Mouse (Mus musculus) embryonic facial prominence, embryonic 11.5 days (tissue): Measurements from ENCODE around the gene Dync1i2. TPM values are rescaled to one million over a fixed set of nuclear protein-coding genes. Genes with fewer than 3 reads are reported as not detected.

ENCODE experiments used
- ATAC-seq: fragments of 200-750 bp; cut with Nextera tagmentation; replicated peaks from 2 replicates; pipeline ENCODE4 v1.8.0; 2017; ENCODE audit warnings: low read depth; ENCODE audit not compliant: insufficient number of reproducible peaks, low FRiP score, low TSS enrichment
- DNase-seq: peaks from one replicate; pipeline ENCODE4 v3.0.0-alpha.2; 2015; ENCODE audit warnings: low spot score
- H3K27ac ChIP-seq: fragments of 300-500 bp; sonication (generic); replicated peaks from 2 replicates; pipeline ENCODE4 v1.5.1; 2014; ENCODE audit warnings: mild to moderate bottlenecking, low read depth, low read length, control low read depth
- H3K27me3 ChIP-seq: fragments of 300-500 bp; sonication (generic); 2 replicates; pipeline ENCODE4 v1.6.1; 2014; ENCODE audit warnings: mild to moderate bottlenecking, low read length, moderate library complexity, mixed read lengths; ENCODE audit not compliant: control insufficient read depth, insufficient read depth
- H3K36me3 ChIP-seq: fragments of 300-500 bp; sonication (generic); replicated peaks from 2 replicates; pipeline ENCODE4 v1.6.1; 2014; ENCODE audit warnings: low read depth, mild to moderate bottlenecking, low read length, moderate library complexity, mixed read lengths; ENCODE audit not compliant: control insufficient read depth, insufficient read depth
- H3K4me1 ChIP-seq: fragments of 300-500 bp; sonication (generic); 2 replicates; pipeline ENCODE4 v1.6.1; 2014; ENCODE audit warnings: low read length, mixed read lengths; ENCODE audit not compliant: control insufficient read depth, insufficient read depth
- H3K4me2 ChIP-seq: fragments of 300-500 bp; sonication (generic); 2 replicates; pipeline ENCODE4 v1.6.1; 2014; ENCODE audit warnings: low read depth, mild to moderate bottlenecking, control low read depth, low read length, moderate library complexity
- H3K4me3 ChIP-seq: fragments of 300-500 bp; sonication (generic); 2 replicates; pipeline ENCODE4 v1.5.1; 2014; ENCODE audit warnings: low read depth, low read length, control low read depth
- H3K9ac ChIP-seq: fragments of 300-500 bp; sonication (generic); replicated peaks from 2 replicates; pipeline ENCODE4 v1.6.1; 2014; ENCODE audit warnings: mild to moderate bottlenecking, control low read depth, low read length
- H3K9me3 ChIP-seq: fragments of 300-500 bp; sonication (generic); replicated peaks from 2 replicates; pipeline ENCODE4 v1.6.1; 2016; ENCODE audit warnings: mild to moderate bottlenecking, low read length, inconsistent platforms, mixed read lengths; ENCODE audit not compliant: control insufficient read depth
- WGBS: fragments of 180-500 bp; shearing (Covaris S2); extraction: QIAGEN DNeasy Blood & Tissue Kit; methylation state at CpG from one replicate; pipeline ENCODE4 v1.1.7; 2014; 5-methylcytosine and 5-hydroxymethylcytosine counted together
- polyA plus RNA-seq: library from polyadenylated mRNA; unstranded; fragments of >200 nt; fragmentation: Nextera tagmentation; extraction: Ambion mirVana; gene quantifications from 2 replicates; pipeline ENCODE4 v1.2.1, GENCODE M21; 2014

Gene Dync1i2
- polyA plus RNA-seq, 1 experiment from 2014 or later: 167 TPM

DNA sequence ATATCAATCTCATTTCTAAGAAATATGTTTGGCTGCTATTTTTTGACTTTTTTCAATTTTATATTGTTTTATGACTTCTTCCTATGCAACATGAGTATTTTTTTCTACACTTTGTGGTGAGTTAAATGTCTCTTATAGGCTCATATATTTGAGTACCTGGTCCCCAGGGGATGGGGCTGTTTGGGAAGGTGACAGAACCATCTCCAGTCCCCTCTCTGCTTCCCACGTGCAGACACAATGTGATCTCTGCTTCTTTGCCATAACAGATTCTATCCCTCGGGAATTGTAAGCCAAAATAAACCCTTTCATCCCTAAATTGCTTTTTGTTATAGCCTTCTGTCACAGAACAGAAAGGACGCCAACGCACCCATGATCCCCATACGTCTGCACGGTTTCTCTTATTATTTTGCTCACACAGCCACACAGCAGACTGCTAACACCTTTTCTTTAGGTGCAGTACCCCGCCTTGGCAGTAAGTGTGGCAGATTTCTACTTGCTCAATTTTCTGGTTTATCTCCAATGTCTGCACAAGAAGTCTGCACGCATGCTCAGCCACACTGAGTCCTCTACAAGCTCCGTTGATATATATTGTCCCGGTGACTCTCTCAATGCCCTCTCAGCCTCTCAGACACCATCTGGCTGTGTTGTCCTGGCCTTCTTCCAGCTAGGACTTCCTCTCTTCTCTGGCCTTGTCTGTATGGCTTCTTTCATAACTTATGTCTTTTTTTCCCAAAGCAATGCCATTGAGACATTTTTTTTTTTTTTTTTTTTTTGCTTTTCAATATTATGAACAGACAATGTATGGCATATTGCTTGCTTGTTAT lies 17.2 kb upstream of the Dync1i2 start:
- Histone ChIP-seq H3K4me1 (no peaks in the 10 kb centered on the region), H3K9ac (no peak overlapping the region), H3K27ac (no peak overlapping the region), H3K9me3 (no peaks in the 10 kb centered on the region), H3K36me3 (no peaks in the 10 kb centered on the region), H3K4me2 (no peak overlapping the region), H3K4me3 (no peak overlapping the region), H3K27me3 (no peaks in the 10 kb centered on the region)
- 76% methylated on average over 10 of the region's 10 CpGs for WGBS
- ATAC-seq (no peak), DNase-seq (no peak)

DNA sequence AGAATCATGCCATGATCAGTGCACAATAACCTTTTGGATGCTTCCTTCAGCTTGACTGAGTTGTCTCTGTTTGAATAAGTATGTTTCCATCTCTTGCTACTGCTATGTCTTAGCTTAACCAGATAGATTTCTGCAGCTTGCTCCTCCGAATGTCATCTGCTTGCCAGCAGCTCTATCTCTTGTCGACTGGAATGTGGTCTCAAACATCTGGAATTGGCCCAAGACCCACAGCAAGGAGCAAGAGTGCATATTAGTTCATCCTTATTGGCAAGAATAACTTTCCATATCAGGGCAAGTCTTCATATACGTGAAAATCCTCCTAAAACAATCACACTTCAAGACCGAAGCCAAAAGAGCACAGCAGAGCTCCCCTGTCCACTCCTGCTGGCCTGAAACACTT lies 14.6 kb upstream of the Dync1i2 start:
- 78% methylated on average over 4 of the region's 4 CpGs for WGBS
- Histone ChIP-seq H3K4me2 (no peak overlapping the region), H3K36me3 (no peaks in the 10 kb centered on the region), H3K4me1 (no peaks in the 10 kb centered on the region), H3K27ac (no peak overlapping the region), H3K4me3 (no peak overlapping the region), H3K9me3 (no peaks in the 10 kb centered on the region), H3K9ac (no peak overlapping the region), H3K27me3 (no peaks in the 10 kb centered on the region)
- no peak for DNase-seq
- no peak for ATAC-seq

DNA sequence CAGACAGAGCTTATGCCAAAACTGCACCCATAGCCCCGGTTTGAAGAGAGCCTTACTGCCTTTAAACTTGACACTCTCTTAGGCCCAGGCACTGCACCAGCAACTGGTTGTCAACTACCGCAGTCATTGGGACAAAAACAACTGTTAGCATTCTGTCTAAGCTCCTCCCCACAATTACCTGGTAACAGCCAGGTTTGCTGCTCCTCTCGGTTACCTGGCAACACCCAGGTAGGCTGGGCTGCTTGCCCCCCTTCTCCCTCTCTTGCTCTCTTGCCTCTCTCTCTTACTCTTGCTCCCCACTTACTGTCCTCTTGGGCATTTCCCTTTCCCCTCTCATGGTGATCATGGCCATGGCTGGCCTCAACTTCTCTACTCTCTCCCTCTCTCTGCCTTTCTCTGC lies 12.6 kb upstream of the Dync1i2 start:
- no peak for ATAC-seq
- no peaks in the 10 kb centered on the region for H3K4me1 ChIP-seq

DNA sequence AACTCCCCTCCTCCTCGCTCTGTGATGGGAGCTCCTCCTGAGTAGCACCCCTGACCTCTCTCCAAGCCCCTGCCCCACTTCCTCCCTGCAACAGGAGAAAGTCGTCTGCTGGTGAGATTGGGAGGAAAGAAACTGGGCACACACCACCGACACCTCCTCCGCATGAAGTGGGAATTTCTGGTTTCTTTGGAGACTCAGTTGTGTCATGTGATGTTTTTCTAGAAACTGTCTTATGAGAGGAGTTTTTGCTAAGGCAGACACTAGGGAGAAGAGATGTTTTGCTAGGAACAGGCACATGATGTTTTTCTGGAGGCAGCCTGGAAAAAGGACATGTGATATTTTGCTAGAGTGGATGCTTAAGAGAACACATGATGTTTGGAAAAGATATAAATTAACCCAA lies 11.0 kb upstream of the Dync1i2 start:
- ATAC-seq (no peak), DNase-seq (no peak)
- Histone ChIP-seq H3K4me3 (no peak overlapping the region), H3K27ac (no peak overlapping the region), H3K36me3 (no peaks in the 10 kb centered on the region), H3K4me2 (no peak overlapping the region), H3K4me1 (no peaks in the 10 kb centered on the region), H3K9ac (no peak overlapping the region), H3K9me3 (no peaks in the 10 kb centered on the region), H3K27me3 (no peaks in the 10 kb centered on the region)
- WGBS: 62% methylated on average over 4 of the region's 4 CpGs

More for the DNA sequence above, 12.6 kb upstream of the Dync1i2 start:
- DNase-seq: no peak
- Histone ChIP-seq H3K4me2 (no peak overlapping the region), H3K36me3 (no peaks in the 10 kb centered on the region), H3K4me3 (no peak overlapping the region), H3K9me3 (no peaks in the 10 kb centered on the region), H3K27me3 (no peaks in the 10 kb centered on the region), H3K9ac (no peak overlapping the region), H3K27ac (no peak overlapping the region)
- 56% methylated on average over 3 of the region's 3 CpGs for WGBS

DNA sequence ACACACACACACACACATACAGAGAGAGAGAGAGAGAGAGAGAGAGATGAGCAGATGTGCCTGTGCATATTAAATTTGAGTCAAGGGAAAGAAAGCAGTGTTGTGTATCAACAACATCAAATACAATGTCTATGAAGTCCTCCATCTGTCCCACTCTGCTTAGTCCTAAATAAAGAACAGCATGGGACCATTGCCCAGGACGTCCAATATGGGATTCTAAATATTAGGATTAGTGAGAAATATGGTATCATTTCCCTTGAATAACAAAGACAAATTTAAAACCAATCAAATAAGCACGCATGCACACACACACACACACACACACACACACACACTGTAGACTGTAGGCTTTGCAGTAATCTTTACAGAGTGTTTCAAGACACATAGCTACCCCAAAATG lies 9.6 kb upstream of the Dync1i2 start:
- H3K36me3 ChIP-seq: no peaks in the 10 kb centered on the region
- H3K9me3 ChIP-seq: no peaks in the 10 kb centered on the region
- H3K4me2 ChIP-seq: no peak overlapping the region
- H3K4me3 ChIP-seq: no peak overlapping the region
- WGBS: 85% methylated on average over 2 of the region's 2 CpGs
- ATAC-seq: no peak
- no peaks in the 10 kb centered on the region for H3K27me3 ChIP-seq
- no peak overlapping the region for H3K27ac ChIP-seq
- H3K4me1 ChIP-seq: no peaks in the 10 kb centered on the region
- no peak overlapping the region for H3K9ac ChIP-seq
- DNase-seq: no peak

DNA sequence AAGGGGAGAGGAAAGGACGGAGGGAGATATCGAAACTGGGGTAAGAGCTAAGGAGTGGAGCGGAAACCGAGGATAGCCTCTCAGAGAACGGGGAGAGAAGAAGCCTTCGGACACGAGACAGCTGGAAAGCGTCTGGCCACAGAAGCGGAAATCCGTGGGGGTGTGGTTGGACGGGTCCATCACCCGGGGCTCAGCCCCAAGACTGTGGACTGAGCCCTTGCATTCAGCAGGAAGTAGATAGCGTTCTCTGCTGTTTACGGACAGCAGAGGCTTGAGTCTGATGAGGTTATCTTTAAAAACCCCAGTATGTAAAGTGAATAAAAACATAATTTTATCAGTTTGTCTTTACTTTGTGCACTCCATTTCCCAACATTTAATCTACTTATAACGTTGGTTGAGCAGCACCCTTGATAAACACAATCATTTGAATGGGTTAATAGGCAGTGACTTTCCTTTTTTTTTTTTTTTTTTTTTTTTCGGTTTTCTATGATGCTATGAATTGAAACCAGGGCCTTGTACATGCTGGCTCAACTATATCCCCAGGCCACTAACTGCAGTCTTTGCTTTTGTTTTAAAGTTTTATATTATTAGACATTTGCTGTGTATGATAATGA lies 7.6 kb upstream of the Dync1i2 start:
- Histone ChIP-seq H3K4me3 (no peak overlapping the region), H3K27me3 (no peaks in the 10 kb centered on the region), H3K9me3 (no peaks in the 10 kb centered on the region), H3K36me3 (no peaks in the 10 kb centered on the region), H3K27ac (no peak overlapping the region), H3K4me1 (no peaks in the 10 kb centered on the region), H3K9ac (no peak overlapping the region), H3K4me2 (no peak overlapping the region)
- DNase-seq: no peak
- ATAC-seq: no peak
- whole genome bisulfite sequencing: 83% methylated on average over 16 of the region's 16 CpGs

DNA sequence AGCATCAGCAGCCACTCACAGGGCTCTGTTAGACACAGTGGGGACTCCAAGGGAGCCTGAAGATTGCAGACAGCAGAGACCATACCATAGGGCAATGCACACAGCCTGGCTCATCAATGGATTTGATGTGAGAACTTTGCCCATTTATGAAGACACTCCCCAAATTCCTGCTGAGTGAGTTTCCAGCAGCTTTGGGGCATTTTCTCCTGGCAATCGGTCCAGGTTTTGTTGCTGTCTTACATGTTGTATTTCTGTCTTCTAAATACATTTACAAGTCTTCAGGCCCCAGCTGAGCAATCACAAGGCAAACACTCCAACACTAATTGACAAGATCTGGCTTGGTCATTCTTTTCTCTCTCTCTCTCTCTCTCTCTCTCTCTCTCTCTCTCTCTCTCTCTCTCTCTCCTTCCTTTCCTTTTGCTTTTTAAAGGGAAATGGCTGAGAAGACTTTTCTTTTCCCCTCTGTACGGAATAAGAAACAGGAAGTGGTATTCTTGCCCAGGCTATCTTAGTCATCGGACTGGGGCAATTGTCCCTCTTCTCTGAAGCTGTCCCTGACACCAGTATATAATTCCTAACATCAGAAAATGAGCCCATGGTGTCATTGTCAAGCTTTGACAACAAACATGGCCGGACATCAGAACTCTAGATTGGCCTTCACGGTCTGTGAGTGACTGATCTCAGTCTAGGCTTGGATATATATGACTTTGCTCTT lies 2.3 kb upstream of the Dync1i2 start:
- Histone ChIP-seq H3K4me1 (no peaks in the 10 kb centered on the region), H3K4me2 (no peak overlapping the region), H3K27me3 (no peaks in the 10 kb centered on the region), H3K9me3 (no peaks in the 10 kb centered on the region), H3K9ac (no peak overlapping the region), H3K4me3 (no peak overlapping the region), H3K27ac (no peak overlapping the region), H3K36me3 (no peaks in the 10 kb centered on the region)
- DNase-seq (no peak), ATAC-seq (no peak)
- 76% methylated on average over 5 of the region's 5 CpGs for WGBS

DNA sequence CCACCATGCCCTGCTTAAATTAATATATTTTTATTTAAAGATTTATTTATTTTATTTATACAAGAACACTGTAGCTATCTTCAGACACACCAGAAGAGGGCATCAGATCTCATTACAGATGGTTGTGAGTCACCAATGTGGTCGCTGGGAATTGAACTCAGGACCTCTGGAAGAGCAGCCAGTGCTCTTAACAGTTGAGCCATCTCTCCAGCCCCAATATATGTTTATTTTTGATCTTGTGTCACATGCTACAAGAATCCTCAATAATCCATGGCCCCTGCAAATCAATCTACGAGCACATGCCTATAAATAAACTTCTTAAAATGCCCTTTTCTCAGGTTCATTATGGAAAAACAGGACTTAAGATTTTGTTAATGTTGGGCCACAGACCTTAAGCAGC lies 410 bp upstream of the Dync1i2 start:
- ATAC-seq (no peak), DNase-seq (no peak)
- Histone ChIP-seq H3K36me3 (no peaks in the 10 kb centered on the region), H3K4me1 (no peaks in the 10 kb centered on the region), H3K4me3 (no peak overlapping the region), H3K27ac (no peak overlapping the region), H3K27me3 (no peaks in the 10 kb centered on the region), H3K4me2 (no peak overlapping the region), H3K9ac (no peak overlapping the region), H3K9me3 (no peaks in the 10 kb centered on the region)
- 93% methylated on average over 2 of the region's 2 CpGs for WGBS
